Mouse (Mus musculus): ENCODE measurements at regions not wholly inside any gene's neighbourhood (a gene's known extent, or its start where the extent isn't known, plus 50 kb on each side); places are given as distances from the start of the nearest gene placed in this dataset.

- no peak for DNase-seq (ENCODE audit: low spot score in 2 of 2)
Observed at GRCm38 (mm10) chr15:43926034-43926433, 3791.9 kb downstream of the 9330182O14Rik start.

GRCm38 (mm10) chr15:43933608-43934007 lies 3799.4 kb downstream of the 9330182O14Rik start:
- no peak for DNase-seq (ENCODE audit: low spot score in 2 of 2)

GRCm38 (mm10) chr15:43940424-43940823 lies 3806.3 kb downstream of the 9330182O14Rik start:
- DNase-seq (ENCODE audit: low spot score in 2 of 2), result peak; percentile 31 to 38

- DNase-seq (ENCODE audit: low spot score in 2 of 2), result no peak
Observed at GRCm38 (mm10) chr15:43940905-43941304, 3806.7 kb downstream of the 9330182O14Rik start.

DNA sequence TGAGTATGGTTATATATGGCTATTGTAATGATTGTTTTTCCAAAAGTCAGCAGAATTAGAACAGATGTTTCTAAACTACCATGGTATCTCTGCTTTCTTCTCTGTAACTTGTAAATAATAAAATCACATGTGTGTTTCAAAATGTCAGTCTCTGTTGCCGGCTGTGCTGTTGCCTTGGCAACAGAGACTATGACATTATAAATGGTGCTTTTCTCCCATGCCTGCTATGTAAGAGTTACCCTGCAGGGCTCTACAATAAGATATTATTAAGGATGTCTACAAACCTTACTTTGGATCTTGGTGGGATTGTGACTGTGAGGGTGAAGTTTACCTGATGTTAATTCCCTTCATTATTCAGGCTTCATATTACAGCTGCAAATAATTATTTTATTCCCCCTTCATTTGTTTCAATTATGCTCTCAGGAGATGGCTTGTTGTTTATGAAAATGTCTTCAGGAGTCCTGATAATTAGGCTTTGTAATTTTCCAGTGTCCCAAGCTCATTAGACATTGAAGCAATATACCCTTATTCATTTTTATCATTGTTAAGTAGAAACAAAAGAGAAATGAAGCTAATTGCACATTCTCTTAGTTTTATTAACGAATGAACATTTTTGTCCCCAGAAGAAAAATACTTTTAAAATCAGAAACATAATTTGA lies 3808.0 kb downstream of the 9330182O14Rik start:
- DNase-seq (ENCODE audit: low spot score in 2 of 2), result peak in 1 of 2 experiments; percentile 36

- no peak for DNase-seq (ENCODE audit: low spot score in 2 of 2)
Observed at GRCm38 (mm10) chr15:43984991-43985390, 3850.8 kb downstream of the 9330182O14Rik start.

DNA sequence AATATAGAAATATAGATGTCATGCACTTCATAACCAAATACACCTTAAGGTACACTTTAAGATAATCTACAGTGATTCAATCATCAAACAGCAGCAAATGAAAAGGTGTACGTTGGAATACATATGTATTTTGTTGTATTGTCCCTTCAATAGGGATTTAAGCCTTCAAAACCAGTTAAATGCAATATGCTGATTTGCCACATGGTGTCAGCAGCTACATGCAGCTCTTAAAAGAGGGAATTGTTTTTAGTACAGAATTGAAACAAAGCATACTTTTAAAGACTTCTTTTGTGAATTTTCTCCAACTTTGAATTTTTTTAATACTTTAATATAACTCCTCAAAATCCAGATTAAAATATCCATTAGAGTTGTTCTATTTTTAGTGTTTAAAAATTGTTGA lies 3857.1 kb downstream of the 9330182O14Rik start:
- peak; percentile 33 to 35 for DNase-seq (ENCODE audit: low spot score in 2 of 2)

DNA sequence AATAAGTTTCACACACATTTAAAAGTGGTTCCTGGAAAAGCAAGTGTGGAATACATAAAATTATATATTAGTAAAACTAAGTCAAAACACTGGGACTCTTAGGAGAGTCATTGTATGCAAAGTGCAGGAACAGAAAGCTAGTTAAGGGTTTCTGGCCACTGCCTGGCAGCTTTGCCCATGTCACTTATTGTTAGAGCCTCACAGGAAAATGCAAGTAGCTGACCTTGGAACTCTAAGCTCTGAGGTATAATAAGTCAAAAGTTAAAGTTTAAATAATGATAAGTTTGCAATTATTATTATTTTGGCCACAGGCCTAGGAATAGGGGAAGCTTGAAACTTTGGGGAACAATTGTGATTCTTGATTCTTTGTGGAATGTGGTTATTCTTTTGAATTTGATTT lies 3858.8 kb downstream of the 9330182O14Rik start:
- DNase-seq (ENCODE audit: low spot score in 2 of 2), result no peak

DNA sequence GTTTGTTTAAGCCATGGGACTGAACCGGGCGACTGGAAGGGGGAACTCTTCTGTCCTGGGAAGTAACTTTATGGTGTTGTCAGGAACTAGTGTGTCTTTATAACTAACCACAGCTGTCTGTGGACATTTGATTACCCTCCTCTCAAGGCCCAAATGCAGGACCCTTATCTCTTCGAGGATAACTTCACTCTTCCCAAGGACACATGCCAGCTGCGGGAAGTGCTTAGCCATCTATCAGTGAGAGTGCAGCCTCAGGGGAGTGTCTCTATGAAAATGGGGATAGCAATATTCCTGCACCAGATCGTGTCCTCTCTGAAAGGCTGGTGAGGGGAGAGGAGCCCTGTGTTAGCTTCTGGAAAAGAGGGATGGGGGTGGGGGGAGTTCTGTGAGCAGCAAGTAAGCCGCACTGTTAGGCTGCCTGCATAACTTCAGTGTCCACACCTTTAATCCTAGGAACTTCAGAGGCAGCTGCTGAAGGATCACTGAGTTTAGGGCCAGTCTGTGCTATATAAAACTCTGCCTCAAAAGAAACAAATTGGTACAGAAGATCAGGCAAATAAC lies 3892.4 kb downstream of the 9330182O14Rik start:
- DNase-seq (ENCODE audit: low spot score in 2 of 2), result no peak

DNA sequence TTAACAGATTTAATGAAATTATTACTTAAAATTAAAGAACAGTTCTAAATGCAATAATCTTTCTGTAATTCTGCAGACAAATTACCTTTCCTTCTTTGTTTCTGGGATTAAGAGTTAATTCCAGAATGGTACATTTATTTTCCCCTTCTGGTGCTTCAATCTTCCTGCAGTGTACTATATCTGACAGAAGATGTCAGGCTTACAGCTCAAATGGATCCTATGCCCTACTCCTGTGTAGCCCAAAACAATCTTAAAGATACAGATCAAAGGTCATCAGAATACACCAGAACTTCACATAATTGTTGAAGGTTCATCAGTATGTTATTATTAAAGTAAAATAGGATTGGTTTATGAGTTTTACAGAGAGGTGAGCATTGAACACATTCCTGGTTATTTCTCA lies 3901.7 kb downstream of the 9330182O14Rik start:
- DNase-seq (ENCODE audit: low spot score in 2 of 2), result no peak

GRCm38 (mm10) chr15:44037893-44038292 lies 3903.7 kb downstream of the 9330182O14Rik start:
- peak; percentile 23 to 62 for DNase-seq (ENCODE audit: low spot score in 2 of 2)

GRCm38 (mm10) chr15:44050565-44051274 lies 3916.6 kb downstream of the 9330182O14Rik start:
- DNase-seq (ENCODE audit: low spot score in 2 of 2), result no peak

- DNase-seq (ENCODE audit: low spot score in 2 of 2), result no peak
Observed at GRCm38 (mm10) chr15:44064855-44065254, 3930.7 kb downstream of the 9330182O14Rik start.

GRCm38 (mm10) chr15:44083680-44084079 lies 3949.5 kb downstream of the 9330182O14Rik start:
- DNase-seq (ENCODE audit: low spot score in 2 of 2), result no peak

- peak; percentile 23 to 35 for DNase-seq (ENCODE audit: low spot score in 2 of 2)
Observed at GRCm38 (mm10) chr15:44112328-44112944, 3978.3 kb downstream of the 9330182O14Rik start.

DNA sequence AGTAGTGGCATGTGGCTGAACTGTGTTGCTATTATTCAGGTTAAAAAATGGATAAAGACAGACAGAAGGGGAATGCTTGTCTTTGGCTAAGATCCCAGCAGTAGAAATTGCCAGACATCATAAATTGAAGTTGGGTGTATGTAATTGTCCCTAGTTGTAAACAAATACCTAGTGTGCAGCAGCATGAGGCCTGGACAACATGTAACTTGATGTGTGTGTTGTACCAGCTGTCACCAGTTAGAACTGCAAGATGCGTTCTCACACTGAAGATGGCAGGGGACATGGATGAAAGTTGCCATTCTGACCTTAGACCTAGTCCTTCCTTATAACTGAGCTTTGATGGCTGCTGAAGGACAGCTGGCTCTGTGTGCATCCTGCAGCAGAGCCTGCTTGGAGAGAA lies 4000.0 kb downstream of the 9330182O14Rik start:
- DNase-seq (ENCODE audit: low spot score in 2 of 2), result no peak
